Mouse (Mus musculus) frontal cortex, postnatal 25 days (tissue): ENCODE results near the gene Fam163b.

Experiments
- DNase-seq, 2 experiments: peaks; one replicate each; pipeline ENCODE4 v3.0.0; 2022; ENCODE audit warnings: low spot score in 2 of 2

The Fam163b gene

GRCm38 (mm10) chr2:27135935-27136334 is 6.4 kb downstream of the Fam163b start:
- no peak for DNase-seq

GRCm38 (mm10) chr2:27128990-27129389 is 13.3 kb downstream of the Fam163b start:
- DNase-seq, result no peak

DNA sequence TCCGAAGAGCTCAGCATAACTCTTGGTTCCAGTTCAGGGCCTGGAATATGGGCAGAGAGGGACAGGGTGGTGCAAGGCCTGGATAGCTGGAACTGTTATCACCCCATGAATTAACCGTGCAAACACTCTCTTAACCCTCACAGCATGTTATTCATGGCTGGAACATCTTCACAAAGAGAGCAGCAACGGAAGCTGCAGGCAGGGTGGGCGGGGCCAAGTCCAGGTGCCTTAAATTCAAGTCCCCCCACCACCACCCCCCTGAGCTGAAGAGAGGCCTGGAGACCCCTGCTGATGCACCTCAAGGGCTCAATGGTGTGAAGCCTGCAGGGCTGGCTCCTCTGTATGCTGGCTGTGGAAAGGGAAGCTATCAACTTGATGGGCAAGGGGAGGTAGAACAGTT is 15.8 kb downstream of the Fam163b start:
- DNase-seq, result no peak

GRCm38 (mm10) chr2:27125979-27126378 is 16.3 kb downstream of the Fam163b start:
- no peak for DNase-seq

DNA sequence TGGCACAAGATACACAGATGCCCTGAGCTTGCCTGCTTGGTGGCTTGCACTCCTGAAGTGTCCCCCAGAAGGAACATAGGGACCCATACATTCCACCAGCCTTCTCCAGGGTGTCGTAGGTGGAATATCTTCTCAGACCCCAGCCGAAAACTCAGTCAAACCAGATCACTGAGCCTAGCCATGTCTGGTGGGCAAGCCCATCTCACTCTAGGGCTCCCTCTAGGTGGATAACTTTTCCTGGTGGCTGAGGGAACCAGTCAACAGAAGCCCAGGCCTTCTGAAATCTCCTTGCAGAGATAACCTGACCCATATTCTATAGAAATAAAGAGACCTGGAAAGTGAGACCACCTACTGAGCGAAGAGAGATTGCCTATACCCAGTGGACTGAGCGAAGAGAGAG is 19.2 kb downstream of the Fam163b start:
- no peak for DNase-seq

DNA sequence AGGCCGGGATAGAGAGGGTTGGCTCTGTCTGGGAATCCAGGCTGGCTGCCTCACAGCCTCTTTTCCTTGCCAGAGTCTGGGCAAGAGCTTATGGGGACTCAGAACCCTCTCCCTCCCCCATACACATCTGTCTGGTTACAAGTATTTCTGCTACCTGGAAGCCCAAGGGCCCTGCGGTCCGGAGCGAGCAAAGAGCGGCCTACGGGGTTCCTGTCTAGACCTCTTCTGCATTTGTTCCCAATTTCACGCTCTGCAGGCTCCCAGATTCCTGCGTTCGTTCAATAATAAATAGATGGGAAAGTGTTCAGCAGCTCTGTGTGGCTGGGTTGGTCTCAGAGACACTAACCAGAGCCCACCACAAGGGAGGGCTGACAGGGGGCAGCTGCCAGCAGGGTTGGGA is 19.7 kb downstream of the Fam163b start:
- no peak for DNase-seq

- DNase-seq, result no peak
Measured at GRCm38 (mm10) chr2:27121626-27122355, 20.5 kb downstream of the Fam163b start.

- no peak for DNase-seq
Measured at GRCm38 (mm10) chr2:27120241-27120641, 22.1 kb downstream of the Fam163b start.

GRCm38 (mm10) chr2:27119766-27120165 is 22.5 kb downstream of the Fam163b start:
- no peak for DNase-seq

- DNase-seq, result no peak
Measured at GRCm38 (mm10) chr2:27118452-27118851, 23.8 kb downstream of the Fam163b start.

DNA sequence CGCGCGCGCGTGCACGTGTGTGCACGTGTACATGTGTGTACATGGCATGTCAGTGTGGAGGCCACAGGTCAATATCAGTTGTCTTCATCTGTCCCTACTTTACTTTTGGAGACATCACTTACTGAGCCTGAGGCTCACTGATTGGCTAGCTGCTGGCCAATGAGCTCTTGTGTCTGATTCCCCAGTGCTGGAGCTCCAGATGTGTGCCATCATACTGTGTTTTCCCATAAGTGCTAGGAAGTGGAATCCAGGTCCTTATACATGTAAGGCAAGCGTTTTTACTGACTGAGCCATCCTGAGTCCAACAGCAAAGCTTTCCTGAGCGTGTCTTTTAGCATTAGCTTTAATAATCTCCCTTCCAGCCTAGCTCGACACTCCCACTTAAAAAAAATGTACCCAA is 28.1 kb downstream of the Fam163b start:
- no peak for DNase-seq

DNA sequence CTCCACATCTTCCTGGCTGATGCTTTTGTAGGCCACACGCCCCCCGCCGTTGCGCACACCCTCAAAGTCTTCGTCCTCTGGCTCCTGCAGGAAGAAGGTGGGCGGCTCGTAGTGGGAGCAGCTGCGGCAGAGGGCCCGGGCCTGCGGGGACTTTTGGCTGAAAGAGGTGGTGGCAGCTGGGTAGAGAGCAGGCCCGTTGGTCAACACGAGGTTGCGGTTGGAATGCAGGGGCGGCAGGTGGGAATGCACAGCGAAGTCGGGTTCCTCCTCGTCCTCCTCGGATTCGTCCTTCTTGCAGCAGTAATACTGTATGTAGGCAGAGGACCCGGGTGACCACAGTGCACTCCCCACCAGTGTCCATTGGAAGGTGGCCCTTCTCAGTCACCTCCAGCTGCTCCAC is 29.7 kb downstream of the Fam163b start:
- DNase-seq, result no peak

DNA sequence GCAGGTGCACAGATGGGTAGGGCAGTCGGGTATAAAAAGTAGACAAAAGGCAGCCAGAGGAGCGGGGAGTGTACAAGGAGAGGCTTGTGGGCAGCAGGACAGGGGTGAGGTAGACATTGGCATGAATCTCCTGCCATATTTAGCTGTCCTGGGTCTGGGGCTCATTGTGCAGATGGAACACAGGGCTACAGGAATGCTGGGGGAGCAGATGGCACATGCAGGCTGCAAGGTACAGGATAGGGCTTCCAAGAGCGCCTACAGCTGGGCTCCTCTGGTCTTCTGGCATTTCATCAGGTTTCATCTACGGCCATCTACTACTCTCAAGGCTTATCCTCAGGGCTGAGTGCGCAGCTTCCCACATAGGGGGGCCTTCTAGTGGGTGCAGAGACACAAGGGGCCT is 33.2 kb downstream of the Fam163b start:
- DNase-seq, result no peak

DNA sequence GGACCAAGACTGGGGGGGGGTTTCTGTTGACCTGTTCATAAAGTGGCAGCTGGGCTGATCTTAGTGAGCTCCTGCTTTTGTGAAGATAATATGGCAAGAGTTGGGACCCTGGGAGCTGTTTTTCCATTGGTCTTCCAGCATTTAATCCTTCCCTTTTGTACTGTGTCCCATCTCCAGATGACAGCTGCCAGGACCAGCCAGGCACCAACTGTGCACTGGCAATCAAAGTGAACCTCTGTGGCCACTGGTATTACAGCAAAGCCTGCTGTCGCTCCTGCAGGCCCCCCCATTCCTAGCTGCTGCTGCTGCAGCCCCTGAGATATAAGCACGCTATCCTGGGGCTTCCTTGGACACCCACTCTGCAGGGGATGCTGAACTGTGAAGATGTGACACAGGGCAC is 34.1 kb downstream of the Fam163b start:
- no peak for DNase-seq

DNA sequence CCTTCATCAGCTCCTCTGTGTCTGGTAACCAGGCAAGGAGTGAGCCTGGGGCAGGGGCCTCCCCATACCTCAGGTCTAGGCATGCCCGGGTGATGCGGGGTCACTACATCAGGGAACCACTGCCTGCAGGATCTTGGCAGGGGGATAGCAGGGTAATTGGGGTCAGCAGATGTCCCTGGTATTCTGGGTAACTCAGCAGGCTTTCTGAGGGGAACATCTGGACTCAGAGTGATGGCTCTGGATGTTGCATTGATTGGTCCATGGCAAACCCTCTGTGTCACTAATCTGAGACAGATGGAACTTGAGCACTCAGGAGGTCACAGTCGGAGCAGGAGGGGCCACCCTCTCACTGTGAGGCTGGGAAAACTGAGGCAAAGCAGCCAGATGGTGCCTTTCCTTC is 35.5 kb downstream of the Fam163b start:
- no peak for DNase-seq

- no peak for DNase-seq
Measured at GRCm38 (mm10) chr2:27103554-27103953, 38.7 kb downstream of the Fam163b start.

DNA sequence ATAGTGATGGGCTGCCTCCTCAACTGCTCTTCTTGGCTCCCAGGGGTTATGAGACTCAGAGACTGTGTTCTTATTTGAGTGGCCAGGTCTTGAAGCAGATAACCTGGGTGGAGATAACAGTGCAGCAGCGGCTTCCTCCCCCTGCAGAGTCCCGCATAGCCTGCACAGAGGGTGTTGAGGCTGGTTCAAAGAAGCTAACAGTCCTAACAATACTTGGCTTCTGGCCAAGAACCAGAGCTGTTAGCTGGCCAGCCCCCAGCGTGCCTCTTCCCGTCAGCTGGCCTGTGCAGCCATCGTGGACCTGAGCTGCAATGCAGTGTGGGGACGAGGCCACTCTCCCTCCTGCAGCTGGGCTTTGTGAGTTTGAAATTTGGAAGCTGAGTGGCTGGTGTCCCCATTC is 44.5 kb downstream of the Fam163b start:
- no peak for DNase-seq

- no peak for DNase-seq
Measured at GRCm38 (mm10) chr2:27097241-27097656, 45.0 kb downstream of the Fam163b start.

- DNase-seq, result peak; percentile 43 to 57
Measured at GRCm38 (mm10) chr2:27096341-27096981, 45.8 kb downstream of the Fam163b start.

DNA sequence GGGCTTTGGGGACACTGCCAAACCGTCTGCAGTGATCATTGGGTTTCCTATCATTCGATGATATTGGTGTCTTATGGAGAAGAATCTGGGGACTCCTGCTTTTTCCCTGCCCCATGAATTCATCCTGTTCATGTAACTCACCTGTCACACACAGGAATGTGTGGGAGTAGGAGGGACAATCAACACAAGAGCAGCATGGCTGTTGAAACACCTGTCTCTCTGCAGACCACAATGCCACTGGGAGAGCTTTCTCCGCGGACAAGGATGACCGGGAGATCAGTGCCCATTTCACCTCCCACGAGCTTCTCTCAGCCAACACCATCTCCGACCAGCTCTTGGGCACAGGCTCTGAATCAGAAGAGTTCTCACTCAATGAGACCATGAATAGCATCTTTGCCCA is 47.1 kb downstream of the Fam163b start:
- no peak for DNase-seq

- no peak for DNase-seq
Measured at GRCm38 (mm10) chr2:27089238-27089637, 53.1 kb downstream of the Fam163b start.

DNA sequence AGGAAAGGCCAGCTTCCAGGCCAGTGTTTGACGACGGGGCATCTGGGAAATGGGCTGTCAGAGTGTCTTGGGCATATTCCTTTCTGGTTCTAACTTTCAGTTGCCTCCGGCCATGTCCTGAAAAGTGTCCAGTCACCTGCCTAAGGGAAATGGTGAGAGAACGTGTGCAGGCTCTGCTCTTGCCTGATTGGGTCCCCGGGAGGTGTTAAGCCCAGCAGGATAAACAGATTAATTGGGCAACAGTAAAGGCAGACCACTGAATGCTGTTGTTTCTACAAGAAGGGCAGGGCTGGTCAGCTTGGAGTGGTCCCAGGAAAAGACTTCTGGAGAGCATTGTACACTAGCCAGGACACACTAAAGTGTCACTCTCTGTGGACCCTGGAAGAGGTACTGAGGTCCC is 53.6 kb downstream of the Fam163b start:
- DNase-seq, result no peak

DNA sequence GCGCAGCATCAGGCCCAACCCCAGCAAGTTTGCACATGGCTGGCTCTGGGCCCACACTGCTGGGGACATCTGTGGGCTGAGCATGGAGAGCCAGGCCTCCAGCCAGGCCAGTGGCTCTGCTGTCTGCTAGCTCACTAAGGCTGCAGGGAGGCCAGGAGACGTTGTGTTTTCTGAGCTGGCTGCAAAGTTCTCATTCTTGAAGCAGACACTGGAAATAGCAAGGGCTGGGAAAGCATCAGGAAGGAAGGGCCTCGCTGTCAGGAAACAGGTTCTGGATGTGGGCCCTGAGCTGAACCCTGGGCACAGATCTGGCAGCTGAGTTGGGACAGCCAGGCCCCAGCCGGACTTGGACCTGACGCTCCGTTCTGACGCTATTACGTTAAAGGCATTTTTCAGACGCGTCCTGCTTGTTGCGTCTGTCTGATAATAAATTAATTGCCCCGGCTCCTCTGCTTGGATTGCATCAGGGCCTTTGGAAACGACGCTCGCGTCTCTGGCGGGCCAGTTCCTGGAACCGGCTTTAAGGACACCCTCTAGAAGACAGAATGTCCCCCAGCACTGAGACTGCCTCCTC is 54.1 kb downstream of the Fam163b start:
- DNase-seq, result no peak
